Mouse (Mus musculus) midbrain, embryonic 15.5 days (tissue): Measurements from ENCODE around the gene Olfr126. TPM values are rescaled to one million over a fixed set of nuclear protein-coding genes. Genes with fewer than 3 reads are reported as not detected.

ENCODE experiments used
- ATAC-seq: fragments of 200-750 bp; cut with Nextera tagmentation; replicated peaks from 2 replicates; pipeline ENCODE4 v1.8.0; 2017; ENCODE audit warnings: moderate TSS enrichment
- H3K27ac ChIP-seq: fragments of 300-500 bp; sonication (generic); 2 replicates; pipeline ENCODE4 v1.5.1; 2015; ENCODE audit warnings: mild to moderate bottlenecking, inconsistent platforms
- H3K27me3 ChIP-seq: fragments of 300-500 bp; sonication (generic); replicated peaks from 2 replicates; pipeline ENCODE4 v1.6.1; 2015; ENCODE audit warnings: inconsistent platforms
- H3K36me3 ChIP-seq: fragments of 300-500 bp; sonication (generic); replicated peaks from 2 replicates; pipeline ENCODE4 v1.6.1; 2015; ENCODE audit warnings: inconsistent platforms
- H3K4me1 ChIP-seq: fragments of 300-500 bp; sonication (generic); 2 replicates; pipeline ENCODE4 v1.6.1; 2015; ENCODE audit warnings: inconsistent platforms
- H3K4me2 ChIP-seq: fragments of 300-500 bp; sonication (generic); 2 replicates; pipeline ENCODE4 v1.6.1; 2015; ENCODE audit warnings: inconsistent platforms, mild to moderate bottlenecking, moderate library complexity
- H3K4me3 ChIP-seq: fragments of 300-500 bp; sonication (generic); 2 replicates; pipeline ENCODE4 v1.5.1; 2015; ENCODE audit warnings: mild to moderate bottlenecking, inconsistent platforms
- H3K9ac ChIP-seq: fragments of 300-500 bp; sonication (generic); 2 replicates; pipeline ENCODE4 v1.6.1; 2015; ENCODE audit warnings: mild to moderate bottlenecking, inconsistent platforms
- H3K9me3 ChIP-seq: fragments of 300-500 bp; sonication (generic); 2 replicates; pipeline ENCODE4 v1.6.1; 2016; ENCODE audit warnings: inconsistent platforms
- WGBS: fragments of 180-500 bp; shearing (Covaris S2); methylation state at CpG from one replicate; pipeline ENCODE4 v1.1.7; 2015; ENCODE audit warnings: mixed read lengths; 5-methylcytosine and 5-hydroxymethylcytosine counted together
- polyA plus RNA-seq: library from polyadenylated mRNA; unstranded; fragments of >200 nt; fragmentation: Nextera tagmentation; extraction: Ambion mirVana; gene quantifications from 2 replicates; pipeline ENCODE4 v1.2.1, GENCODE M21; 2015

Gene Olfr126
- not detected in 2 replicates for polyA plus RNA-seq

DNA sequence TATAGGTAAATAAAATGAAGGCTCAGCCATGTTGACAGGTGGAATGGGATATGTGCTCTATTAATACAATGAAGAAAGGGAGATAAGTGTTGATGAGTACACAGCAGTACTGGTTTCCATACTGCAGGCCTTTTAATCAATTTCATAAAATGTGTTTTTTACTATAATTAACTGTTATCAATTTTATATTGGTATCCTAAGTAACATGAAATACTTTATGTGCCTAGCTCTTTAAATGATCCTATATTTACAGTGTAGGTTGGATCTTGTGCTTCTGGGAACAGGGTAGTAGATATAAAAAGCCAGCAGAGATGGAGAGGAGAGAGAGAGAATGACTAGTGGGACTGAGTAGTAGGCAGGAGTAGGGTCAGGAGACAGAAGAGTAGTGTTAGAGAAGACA, at the start of gene Olfr126:
Olfr126 (plus strand) TSS at position 301 of the 400 bp plus-strand sequence.
- Histone ChIP-seq H3K9me3 (no peaks in the 10 kb centered on the region), H3K27ac (no peak within 1 kb of the TSS), H3K4me2 (no peak within 1 kb of the TSS), H3K4me3 (no peak within 1 kb of the TSS), H3K27me3 (no peaks in the 10 kb centered on the region), H3K9ac (no peak within 1 kb of the TSS), H3K36me3 (no peaks in the 10 kb centered on the region), H3K4me1 (no peaks in the 10 kb centered on the region)
- ATAC-seq = no peak

- Histone ChIP-seq H3K9ac (no peak within 1 kb of the TSS), H3K27ac (no peak within 1 kb of the TSS), H3K4me3 (no peak within 1 kb of the TSS), H3K27me3 (no peaks in the 10 kb centered on the region), H3K9me3 (no peaks in the 10 kb centered on the region), H3K4me2 (no peak within 1 kb of the TSS), H3K36me3 (no peaks in the 10 kb centered on the region), H3K4me1 (no peaks in the 10 kb centered on the region)
- 88% methylated on average over 3 of the region's 3 CpGs for WGBS
- no peak for ATAC-seq
Observed at GRCm38 (mm10) chr17:37799588-37799987, 47.7 kb upstream of the Olfr126 start, which contains the start of gene Olfr124. Gene Olfr124 (plus strand): TSS chr17:37799888.

- H3K9me3 ChIP-seq = no peaks in the 10 kb centered on the region
- H3K9ac ChIP-seq = no peak within 1 kb of the TSS
- no peaks in the 10 kb centered on the region for H3K4me1 ChIP-seq
- no peak for ATAC-seq
- H3K4me2 ChIP-seq = no peak within 1 kb of the TSS
- H3K4me3 ChIP-seq = no peak within 1 kb of the TSS
- H3K36me3 ChIP-seq = no peaks in the 10 kb centered on the region
- no peaks in the 10 kb centered on the region for H3K27me3 ChIP-seq
- H3K27ac ChIP-seq = no peak within 1 kb of the TSS
Observed at GRCm38 (mm10) chr17:37832649-37833048, 14.6 kb upstream of the Olfr126 start, which contains the start of gene Olfr125. Gene Olfr125 (plus strand): TSS chr17:37832949.

DNA sequence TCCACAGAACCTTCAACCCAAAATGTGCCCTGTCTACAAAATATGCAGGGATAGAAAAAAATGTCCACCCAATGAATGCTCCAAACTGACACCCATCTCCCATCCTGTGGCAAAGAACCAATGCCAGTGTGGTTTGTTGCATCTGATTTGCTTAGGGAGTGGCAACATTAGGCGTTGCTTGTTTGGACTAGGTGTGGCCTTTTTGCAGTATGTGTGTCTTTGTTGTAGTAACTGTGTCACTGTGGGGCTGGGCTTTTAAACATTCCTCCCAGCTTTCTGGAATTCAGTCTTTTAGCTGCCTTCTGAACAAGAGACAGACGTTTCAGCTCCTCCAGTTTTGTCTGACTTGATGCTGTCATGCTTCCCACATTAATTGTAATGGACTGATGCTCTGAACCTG, 16.6 kb downstream of the Olfr126 start:
- Histone ChIP-seq H3K27me3 (no peaks in the 10 kb centered on the region), H3K9me3 (no peaks in the 10 kb centered on the region; the same call in 1 of the 2 replicates), H3K36me3 (no peaks in the 10 kb centered on the region), H3K4me3 (no peak overlapping the region), H3K27ac (no peak overlapping the region), H3K4me1 (no peaks in the 10 kb centered on the region), H3K9ac (no peak overlapping the region), H3K4me2 (no peak overlapping the region)
- no peak for ATAC-seq
- WGBS = 76% methylated on average over 2 of the region's 2 CpGs

GRCm38 (mm10) chr17:37869676-37870205, 22.5 kb downstream of the Olfr126 start:
- ATAC-seq = no peak
- no peak overlapping the region for H3K4me3 ChIP-seq
- H3K27me3 ChIP-seq = no peaks in the 10 kb centered on the region
- no peak overlapping the region for H3K9ac ChIP-seq
- WGBS = 17% methylated on average over 8 of the region's 8 CpGs
- H3K27ac ChIP-seq = no peak overlapping the region
- H3K4me1 ChIP-seq = no peaks in the 10 kb centered on the region
- no peaks in the 10 kb centered on the region; the same call in 1 of the 2 replicates for H3K9me3 ChIP-seq
- no peak overlapping the region for H3K4me2 ChIP-seq
- no peaks in the 10 kb centered on the region for H3K36me3 ChIP-seq

- Histone ChIP-seq H3K27ac (no peak overlapping the region), H3K4me1 (no peaks in the 10 kb centered on the region), H3K27me3 (no peaks in the 10 kb centered on the region), H3K4me3 (no peak overlapping the region), H3K9ac (no peak overlapping the region), H3K36me3 (no peaks in the 10 kb centered on the region), H3K9me3 (no peaks in the 10 kb centered on the region), H3K4me2 (no peak overlapping the region)
- WGBS = 88% methylated on average over 3 of the region's 3 CpGs
- no peak for ATAC-seq
Observed at GRCm38 (mm10) chr17:37873830-37874229, 26.5 kb downstream of the Olfr126 start.

DNA sequence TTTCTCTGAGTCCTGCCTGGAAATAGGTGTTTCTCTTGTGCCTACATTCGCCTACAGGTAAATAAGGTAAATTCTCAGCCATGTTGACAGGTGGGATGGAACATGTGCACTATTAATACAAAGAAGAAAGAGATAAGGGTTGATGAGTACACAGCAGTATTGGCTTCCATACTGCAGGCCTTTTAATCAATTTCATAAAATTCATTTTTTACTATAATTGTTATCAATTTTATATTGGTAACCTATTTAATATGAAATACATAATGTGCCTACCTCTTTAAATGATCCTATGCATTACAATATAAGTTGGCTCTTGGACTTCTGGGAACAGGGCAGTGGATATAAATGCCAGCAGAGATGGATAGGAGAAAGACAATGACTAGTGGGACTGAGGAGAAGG, 52.9 kb downstream of the Olfr126 start, which contains the start of gene Olfr127:
Olfr127 (plus strand) TSS at position 301 of the 400 bp plus-strand sequence.
- WGBS = 74% methylated on average over 1 of the region's 1 CpGs
- Histone ChIP-seq H3K4me3 (no peak within 1 kb of the TSS), H3K27me3 (no peaks in the 10 kb centered on the region), H3K4me1 (no peaks in the 10 kb centered on the region), H3K4me2 (no peak within 1 kb of the TSS), H3K9ac (no peak within 1 kb of the TSS), H3K9me3 (no peaks in the 10 kb centered on the region), H3K36me3 (no peaks in the 10 kb centered on the region), H3K27ac (no peak within 1 kb of the TSS)
- ATAC-seq = no peak

Other genes with a start within 250 kb of the Olfr126 start
- not detected in 2 replicates for gene Olfr115, start 220.4 kb upstream of the Olfr126 start, polyA plus RNA-seq
- gene Olfr116, start 220.3 kb upstream of the Olfr126 start, polyA plus RNA-seq = not detected in 2 replicates
- not detected in 2 replicates for gene Olfr117, start 183.7 kb upstream of the Olfr126 start, polyA plus RNA-seq
- gene Olfr118, start 180.5 kb upstream of the Olfr126 start, polyA plus RNA-seq = not detected in 2 replicates
- gene Olfr119, start 150.9 kb upstream of the Olfr126 start, polyA plus RNA-seq = not detected in 2 replicates
- not detected in 2 replicates for gene Olfr120, start 125.7 kb upstream of the Olfr126 start, polyA plus RNA-seq
- not detected in 2 replicates for gene Olfr121, start 98.6 kb upstream of the Olfr126 start, polyA plus RNA-seq
- gene Olfr122, start 78.9 kb upstream of the Olfr126 start, polyA plus RNA-seq = not detected in 2 replicates
- gene Olfr123, start 54.0 kb upstream of the Olfr126 start, polyA plus RNA-seq = not detected in 2 replicates
- gene Olfr124, start 47.6 kb upstream of the Olfr126 start, polyA plus RNA-seq = not detected in 2 replicates
- not detected in 2 replicates for gene Olfr125, start 14.5 kb upstream of the Olfr126 start, polyA plus RNA-seq
- gene Olfr127, start 53.0 kb downstream of the Olfr126 start, polyA plus RNA-seq = not detected in 2 replicates
- gene Olfr128, start 73.1 kb downstream of the Olfr126 start, polyA plus RNA-seq = not detected in 2 replicates
- gene Olfr761, start 105.6 kb downstream of the Olfr126 start, polyA plus RNA-seq = not detected in 2 replicates
- not detected in 2 replicates for gene Olfr129, start 212.6 kb downstream of the Olfr126 start, polyA plus RNA-seq
- gene Olfr130, start 216.4 kb downstream of the Olfr126 start, polyA plus RNA-seq = not detected in 2 replicates
- gene Olfr131, start 241.2 kb downstream of the Olfr126 start, polyA plus RNA-seq = not detected in 2 replicates